Mouse (Mus musculus) thymus, postnatal 0 days (tissue): ENCODE results near the gene Slc25a19. TPM values are rescaled to one million over a fixed set of nuclear protein-coding genes. Genes with fewer than 3 reads are reported as not detected.
A peak's percentile ranks its signal among the peaks of the same experiment; 100 is the strongest.

ENCODE experiments used
- DNase-seq: peaks from one replicate; pipeline ENCODE4 v3.0.0-alpha.2; 2015; ENCODE audit warnings: low spot score
- polyA plus RNA-seq: library from polyadenylated mRNA; unstranded; fragments of >200 nt; fragmentation: Nextera tagmentation; extraction: Ambion mirVana; gene quantifications from 2 replicates; pipeline ENCODE4 v1.2.1, GENCODE M21; 2015

The Slc25a19 gene
- polyA plus RNA-seq, 1 experiment from 2014 or later = 39.5 TPM

GRCm38 (mm10) chr11:115618732-115619516 is 9.2 kb downstream of the Slc25a19 start:
- DNase-seq = no peak

GRCm38 (mm10) chr11:115618001-115618400 is 10.1 kb downstream of the Slc25a19 start:
- no peak for DNase-seq

GRCm38 (mm10) chr11:115616893-115617292 is 11.2 kb downstream of the Slc25a19 start:
- no peak for DNase-seq

GRCm38 (mm10) chr11:115616371-115616770 is 11.7 kb downstream of the Slc25a19 start:
- DNase-seq = no peak

- DNase-seq = no peak
Observed at GRCm38 (mm10) chr11:115615875-115616274, 12.2 kb downstream of the Slc25a19 start.

GRCm38 (mm10) chr11:115615108-115615825 is 12.8 kb downstream of the Slc25a19 start:
- DNase-seq = no peak

GRCm38 (mm10) chr11:115614346-115615107 is 13.6 kb downstream of the Slc25a19 start:
- DNase-seq = no peak

GRCm38 (mm10) chr11:115613138-115613945 is 14.8 kb downstream of the Slc25a19 start:
- DNase-seq = peak; percentile 67

GRCm38 (mm10) chr11:115612410-115613137 is 15.5 kb downstream of the Slc25a19 start, which contains the start of gene Mif4gd:
Mif4gd (minus strand) TSS chr11:115612969.
- DNase-seq = peak; percentile 92

- no peak for DNase-seq
Observed at GRCm38 (mm10) chr11:115612059-115612409, 16.1 kb downstream of the Slc25a19 start.

- DNase-seq = no peak
Observed at GRCm38 (mm10) chr11:115611173-115611572, 16.9 kb downstream of the Slc25a19 start.

- DNase-seq = no peak
Observed at GRCm38 (mm10) chr11:115609576-115609975, 18.5 kb downstream of the Slc25a19 start.

GRCm38 (mm10) chr11:115608421-115609399 is 19.4 kb downstream of the Slc25a19 start:
- no peak for DNase-seq

- no peak for DNase-seq
Observed at GRCm38 (mm10) chr11:115606733-115607132, 21.4 kb downstream of the Slc25a19 start.

- no peak for DNase-seq
Observed at GRCm38 (mm10) chr11:115604304-115604696, 23.8 kb downstream of the Slc25a19 start.

GRCm38 (mm10) chr11:115603476-115604303 is 24.4 kb downstream of the Slc25a19 start, which contains the start of the genes Mrps7 and Gga3:
Mrps7 (plus strand) TSS chr11:115603925.
Gga3 (minus strand) TSS chr11:115604051.
- peak; percentile 92 for DNase-seq

- no peak for DNase-seq
Observed at GRCm38 (mm10) chr11:115603128-115603475, 25.0 kb downstream of the Slc25a19 start.

GRCm38 (mm10) chr11:115601174-115601573 is 26.9 kb downstream of the Slc25a19 start:
- DNase-seq = no peak
